Mouse (Mus musculus) lung, adult 2 months (tissue): ENCODE data around the gene Pax5. TPM values are rescaled to one million over a fixed set of nuclear protein-coding genes. Genes with fewer than 3 reads are reported as not detected.

Source experiments
- DNase-seq: peaks from one replicate; pipeline ENCODE4 v3.0.0; 2022
- H3K4me1 ChIP-seq: fragments of 200-500 bp; 2 replicates; pipeline ENCODE4 v1.6.1; 2011; ENCODE audit warnings: low read length; ENCODE audit not compliant: control insufficient read depth, insufficient read depth
- H3K4me3 ChIP-seq: fragments of 200-500 bp; replicated peaks from 2 replicates; pipeline ENCODE3; 2011; ENCODE audit warnings: low read depth, mild to moderate bottlenecking, control low read depth, low read length; ENCODE audit errors: extremely low read depth
- CTCF ChIP-seq: fragments of 200-500 bp; IDR thresholded peaks from 2 replicates; pipeline ENCODE4 v1.5.1; 2011; ENCODE audit warnings: mild to moderate bottlenecking, low read length, control low read depth; ENCODE audit not compliant: insufficient read depth
- POLR2A ChIP-seq: fragments of 200-500 bp; IDR thresholded peaks from 2 replicates; pipeline ENCODE4 v1.6.1; 2011; ENCODE audit warnings: low read depth, mild to moderate bottlenecking, control low read depth, low read length, borderline replicate concordance; ENCODE audit errors: extremely low read depth
- WGBS: fragments of 180-500 bp; shearing (Covaris S2); methylation state at CpG from one replicate; pipeline ENCODE4 v1.1.7; 2018; 5-methylcytosine and 5-hydroxymethylcytosine counted together
- polyA plus RNA-seq: library from polyadenylated mRNA; depleted of rRNA; stranded (reverse); fragments of >200 nt; gene quantifications from 2 replicates; pipeline ENCODE4 v1.2.3, GENCODE M21; 2012

The Pax5 gene
- polyA plus RNA-seq, 1 experiment = 6.1 TPM

- TF ChIP-seq CTCF (no peak), POLR2A (no peak)
- no peak for DNase-seq
- 80% methylated on average over 8 of the region's 8 CpGs for WGBS
- H3K4me3 ChIP-seq = no peak overlapping the region
- H3K4me1 ChIP-seq = no peaks in the 10 kb centered on the region
Observed at GRCm38 (mm10) chr4:44614066-44614667, 96.1 kb downstream of the Pax5 start.

GRCm38 (mm10) chr4:44612392-44612791 lies 97.9 kb downstream of the Pax5 start:
- TF ChIP-seq POLR2A = no peak
- TF ChIP-seq CTCF = no peak
- H3K4me1 ChIP-seq = no peaks in the 10 kb centered on the region
- WGBS = 84% methylated on average over 3 of the region's 3 CpGs
- H3K4me3 ChIP-seq = no peak overlapping the region
- no peak for DNase-seq

- no peaks in the 10 kb centered on the region for H3K4me1 ChIP-seq
- TF ChIP-seq POLR2A = no peak
- no peak for TF ChIP-seq CTCF
- WGBS = 39% methylated on average over 2 of the region's 2 CpGs
- DNase-seq = no peak
- H3K4me3 ChIP-seq = no peak overlapping the region
Observed at GRCm38 (mm10) chr4:44605453-44605852, 104.8 kb downstream of the Pax5 start.

- H3K4me3 ChIP-seq = no peak overlapping the region
- TF ChIP-seq CTCF (no peak), POLR2A (no peak)
- H3K4me1 ChIP-seq = no peaks in the 10 kb centered on the region
- WGBS = 19% methylated on average over 5 of the region's 5 CpGs
- DNase-seq = no peak
Observed at GRCm38 (mm10) chr4:44602257-44602801, 108.0 kb downstream of the Pax5 start.

- Histone ChIP-seq H3K4me3 (no peak overlapping the region), H3K4me1 (no peaks in the 10 kb centered on the region)
- WGBS = 55% methylated on average over 8 of the region's 8 CpGs
- no peak for DNase-seq
- TF ChIP-seq CTCF (no peak), POLR2A (no peak)
Observed at GRCm38 (mm10) chr4:44601370-44601769, 108.9 kb downstream of the Pax5 start.

- TF ChIP-seq CTCF = no peak
- no peak for TF ChIP-seq POLR2A
- H3K4me1 ChIP-seq = no peaks in the 10 kb centered on the region
- DNase-seq = no peak
- no peak overlapping the region for H3K4me3 ChIP-seq
- 51% methylated on average over 5 of the region's 5 CpGs for WGBS
Observed at GRCm38 (mm10) chr4:44600875-44601274, 109.4 kb downstream of the Pax5 start.

GRCm38 (mm10) chr4:44597965-44598364 lies 112.3 kb downstream of the Pax5 start:
- Histone ChIP-seq H3K4me3 (no peak overlapping the region), H3K4me1 (no peaks in the 10 kb centered on the region)
- no peak for DNase-seq
- 79% methylated on average over 9 of the region's 9 CpGs for WGBS
- no peak for TF ChIP-seq POLR2A
- no peak for TF ChIP-seq CTCF

GRCm38 (mm10) chr4:44593091-44593490 lies 117.2 kb downstream of the Pax5 start:
- Histone ChIP-seq H3K4me1 (no peaks in the 10 kb centered on the region), H3K4me3 (no peak overlapping the region)
- TF ChIP-seq POLR2A = no peak
- TF ChIP-seq CTCF = no peak
- WGBS = 92% methylated on average over 2 of the region's 2 CpGs
- no peak for DNase-seq

- no peaks in the 10 kb centered on the region for H3K4me1 ChIP-seq
- DNase-seq = no peak
- no peak overlapping the region for H3K4me3 ChIP-seq
- no peak for TF ChIP-seq POLR2A
- TF ChIP-seq CTCF = no peak
- 59% methylated on average over 4 of the region's 4 CpGs for WGBS
Observed at GRCm38 (mm10) chr4:44582687-44583086, 127.6 kb downstream of the Pax5 start.

- no peak overlapping the region for H3K4me3 ChIP-seq
- 48% methylated on average over 5 of the region's 5 CpGs for WGBS
- no peak for DNase-seq
- no peaks in the 10 kb centered on the region for H3K4me1 ChIP-seq
- TF ChIP-seq POLR2A = no peak
- no peak for TF ChIP-seq CTCF
Observed at GRCm38 (mm10) chr4:44578591-44578990, 131.7 kb downstream of the Pax5 start.

- 47% methylated on average over 5 of the region's 5 CpGs for WGBS
- DNase-seq = peak; percentile 41
- H3K4me3 ChIP-seq = no peak overlapping the region
Observed at GRCm38 (mm10) chr4:44577293-44577692, 133.0 kb downstream of the Pax5 start.

More at GRCm38 (mm10) chr4:44577293-44577692, 133.0 kb downstream of the Pax5 start:
- TF ChIP-seq CTCF (peak; percentile 83), POLR2A (no peak)
- no peaks in the 10 kb centered on the region for H3K4me1 ChIP-seq
